Mouse (Mus musculus): ENCODE measurements at regions not wholly inside any gene's neighbourhood (a gene's known extent, or its start where the extent isn't known, plus 50 kb on each side); places are given as distances from the start of the nearest gene placed in this dataset.

- H3K4me1 ChIP-seq: 0 out of 2 replicates have a peak, but pooled peaks cover 3% of the 10 kb centered on the region
- no peak overlapping the region for H3K4me2 ChIP-seq
- no peak overlapping the region for H3K9ac ChIP-seq
- H3K4me3 ChIP-seq: no peak overlapping the region
- H3K36me3 ChIP-seq: no peaks in the 10 kb centered on the region
- peaks cover 20% of the 10 kb centered on the region; the same call in 1 of the 2 replicates for H3K27me3 ChIP-seq
- no peak overlapping the region for H3K27ac ChIP-seq
- WGBS: 7% methylated on average over 4 of the region's 4 CpGs
- H3K9me3 ChIP-seq: no peaks in the 10 kb centered on the region
- no peak for ATAC-seq (ENCODE audit: insufficient number of reproducible peaks, insufficient read depth, low FRiP score, low TSS enrichment, low read depth)
These were observed 476.4 kb upstream of the Tmem132c start for GRCm38 (mm10) chr5:126765037-126765707.

- peak overlapping the region; percentile 14; the same call in 1 of the 2 replicates for H3K4me2 ChIP-seq
- ATAC-seq (ENCODE audit: insufficient number of reproducible peaks, insufficient read depth, low FRiP score, low TSS enrichment, low read depth): no peak
- no peak overlapping the region for H3K9ac ChIP-seq
- H3K27me3 ChIP-seq: peaks cover 23% of the 10 kb centered on the region; the same call in 1 of the 2 replicates
- no peak overlapping the region for H3K27ac ChIP-seq
- H3K9me3 ChIP-seq: no peaks in the 10 kb centered on the region
- H3K36me3 ChIP-seq: no peaks in the 10 kb centered on the region
- H3K4me1 ChIP-seq: 0 out of 2 replicates have a peak, but pooled peaks cover 3% of the 10 kb centered on the region
- WGBS: 22% methylated on average over 11 of the region's 11 CpGs
- no peak overlapping the region for H3K4me3 ChIP-seq
These were observed 472.6 kb upstream of the Tmem132c start for GRCm38 (mm10) chr5:126769031-126769430.

GRCm38 (mm10) chr5:126787706-126788610 lies 453.6 kb upstream of the Tmem132c start:
- Histone ChIP-seq H3K27me3 (peaks cover 12% of the 10 kb centered on the region), H3K9me3 (0 out of 2 replicates have a peak, but pooled peaks cover 4% of the 10 kb centered on the region), H3K9ac (peak overlapping the region; percentile 3; the same call in 1 of the 2 replicates), H3K36me3 (no peaks in the 10 kb centered on the region), H3K27ac (no peak overlapping the region), H3K4me3 (peak overlapping the region; percentile 45), H3K4me1 (peaks cover 14% of the 10 kb centered on the region), H3K4me2 (peak overlapping the region; percentile 61)
- ATAC-seq (ENCODE audit: insufficient number of reproducible peaks, insufficient read depth, low FRiP score, low TSS enrichment, low read depth): peak; percentile 75; the same call in 1 of the 2 replicates
- 4% methylated on average over 29 of the region's 29 CpGs for WGBS

GRCm38 (mm10) chr5:126799698-126800279 lies 441.8 kb upstream of the Tmem132c start:
- H3K4me1 ChIP-seq: no peaks in the 10 kb centered on the region
- ATAC-seq (ENCODE audit: insufficient number of reproducible peaks, insufficient read depth, low FRiP score, low TSS enrichment, low read depth): no peak
- 92% methylated on average over 8 of the region's 8 CpGs for WGBS
- H3K4me2 ChIP-seq: no peak overlapping the region
- H3K27ac ChIP-seq: no peak overlapping the region
- H3K9me3 ChIP-seq: no peaks in the 10 kb centered on the region
- no peaks in the 10 kb centered on the region for H3K27me3 ChIP-seq
- no peaks in the 10 kb centered on the region for H3K36me3 ChIP-seq
- no peak overlapping the region for H3K4me3 ChIP-seq
- no peak overlapping the region for H3K9ac ChIP-seq

GRCm38 (mm10) chr5:126806656-126807055 lies 435.0 kb upstream of the Tmem132c start:
- no peak overlapping the region for H3K9ac ChIP-seq
- H3K9me3 ChIP-seq: peaks cover 2% of the 10 kb centered on the region; the same call in 1 of the 2 replicates
- no peak overlapping the region for H3K27ac ChIP-seq
- H3K27me3 ChIP-seq: no peaks in the 10 kb centered on the region
- no peak overlapping the region for H3K4me3 ChIP-seq
- no peak for ATAC-seq (ENCODE audit: insufficient number of reproducible peaks, insufficient read depth, low FRiP score, low TSS enrichment, low read depth)
- H3K4me1 ChIP-seq: no peaks in the 10 kb centered on the region
- no peak overlapping the region for H3K4me2 ChIP-seq
- no peaks in the 10 kb centered on the region for H3K36me3 ChIP-seq

- H3K4me1 ChIP-seq: no peaks in the 10 kb centered on the region
- H3K9me3 ChIP-seq: peaks cover 3% of the 10 kb centered on the region; the same call in 1 of the 2 replicates
- H3K36me3 ChIP-seq: no peaks in the 10 kb centered on the region
- no peaks in the 10 kb centered on the region for H3K27me3 ChIP-seq
- no peak overlapping the region for H3K4me2 ChIP-seq
- H3K27ac ChIP-seq: no peak overlapping the region
- no peak overlapping the region for H3K4me3 ChIP-seq
- ATAC-seq (ENCODE audit: insufficient number of reproducible peaks, insufficient read depth, low FRiP score, low TSS enrichment, low read depth): no peak
- no peak overlapping the region for H3K9ac ChIP-seq
These were observed 425.5 kb upstream of the Tmem132c start for GRCm38 (mm10) chr5:126816069-126816468.

GRCm38 (mm10) chr5:126835440-126835839 lies 406.2 kb upstream of the Tmem132c start:
- no peaks in the 10 kb centered on the region for H3K27me3 ChIP-seq
- H3K4me1 ChIP-seq: no peaks in the 10 kb centered on the region
- ATAC-seq (ENCODE audit: insufficient number of reproducible peaks, insufficient read depth, low FRiP score, low TSS enrichment, low read depth): no peak
- no peaks in the 10 kb centered on the region for H3K36me3 ChIP-seq
- H3K9ac ChIP-seq: no peak overlapping the region
- H3K27ac ChIP-seq: no peak overlapping the region
- WGBS: 86% methylated on average over 3 of the region's 3 CpGs
- H3K4me3 ChIP-seq: no peak overlapping the region
- H3K9me3 ChIP-seq: no peaks in the 10 kb centered on the region
- H3K4me2 ChIP-seq: no peak overlapping the region

- H3K4me1 ChIP-seq: no peaks in the 10 kb centered on the region
- ATAC-seq (ENCODE audit: insufficient number of reproducible peaks, insufficient read depth, low FRiP score, low TSS enrichment, low read depth): no peak
- H3K4me2 ChIP-seq: no peak overlapping the region
- no peaks in the 10 kb centered on the region for H3K36me3 ChIP-seq
- H3K27ac ChIP-seq: no peak overlapping the region
- no peak overlapping the region for H3K9ac ChIP-seq
- WGBS: 74% methylated on average over 4 of the region's 4 CpGs
- no peaks in the 10 kb centered on the region for H3K27me3 ChIP-seq
- H3K4me3 ChIP-seq: no peak overlapping the region
- no peaks in the 10 kb centered on the region for H3K9me3 ChIP-seq
These were observed 399.0 kb upstream of the Tmem132c start for GRCm38 (mm10) chr5:126842606-126843005.

- Histone ChIP-seq H3K27ac (no peak overlapping the region), H3K4me2 (no peak overlapping the region), H3K9me3 (no peaks in the 10 kb centered on the region), H3K9ac (no peak overlapping the region), H3K36me3 (no peaks in the 10 kb centered on the region), H3K4me1 (no peaks in the 10 kb centered on the region), H3K27me3 (no peaks in the 10 kb centered on the region), H3K4me3 (no peak overlapping the region)
- ATAC-seq (ENCODE audit: insufficient number of reproducible peaks, insufficient read depth, low FRiP score, low TSS enrichment, low read depth): no peak
- WGBS: 76% methylated on average over 1 of the region's 1 CpGs
These were observed 379.5 kb upstream of the Tmem132c start for GRCm38 (mm10) chr5:126862078-126862477.

GRCm38 (mm10) chr5:126875842-126876241 lies 365.8 kb upstream of the Tmem132c start:
- Histone ChIP-seq H3K27ac (no peak overlapping the region), H3K9me3 (peaks cover 4% of the 10 kb centered on the region; the same call in 1 of the 2 replicates), H3K9ac (no peak overlapping the region), H3K36me3 (no peaks in the 10 kb centered on the region), H3K27me3 (no peaks in the 10 kb centered on the region), H3K4me2 (no peak overlapping the region), H3K4me1 (peaks cover 15% of the 10 kb centered on the region), H3K4me3 (no peak overlapping the region)
- WGBS: 89% methylated on average over 1 of the region's 1 CpGs
- ATAC-seq (ENCODE audit: insufficient number of reproducible peaks, insufficient read depth, low FRiP score, low TSS enrichment, low read depth): no peak

- H3K4me2 ChIP-seq: no peak overlapping the region
- H3K4me1 ChIP-seq: no peaks in the 10 kb centered on the region
- peaks cover 4% of the 10 kb centered on the region; the same call in 1 of the 2 replicates for H3K9me3 ChIP-seq
- WGBS: 63% methylated on average over 1 of the region's 1 CpGs
- no peaks in the 10 kb centered on the region for H3K27me3 ChIP-seq
- no peak overlapping the region for H3K4me3 ChIP-seq
- no peak for ATAC-seq (ENCODE audit: insufficient number of reproducible peaks, insufficient read depth, low FRiP score, low TSS enrichment, low read depth)
- H3K9ac ChIP-seq: no peak overlapping the region
- H3K27ac ChIP-seq: no peak overlapping the region
- H3K36me3 ChIP-seq: no peaks in the 10 kb centered on the region
These were observed 350.9 kb upstream of the Tmem132c start for GRCm38 (mm10) chr5:126890710-126891109.

Measured in embryonic facial prominence, embryonic 13.5 days (tissue).